Mouse (Mus musculus): ENCODE measurements around the gene P2ry4.

GRCm38 (mm10) chrX:100571951-100572350 is 22.7 kb downstream of the P2ry4 start, which contains the start of gene Awat1:
- no peak for TF ChIP-seq GATA1 (IDR thresholded peaks at IDR 0.05; ENCODE audit: borderline replicate concordance, low read length)
- no peak for TF ChIP-seq FLI1 (IDR thresholded peaks at IDR 0.05; ENCODE audit: low read length)

All from megakaryocyte, embryonic 14.5 days (primary cell).